Mouse (Mus musculus) hematopoietic multipotent progenitor cell, adult 10-12 weeks (in vitro differentiated cells): ENCODE results near the gene M1ap. TPM values are rescaled to one million over a fixed set of nuclear protein-coding genes. Genes with fewer than 3 reads are reported as not detected.

Source experiments
- polyA plus RNA-seq: library from polyadenylated mRNA; stranded (reverse); fragments of >175 nt; gene quantifications from 2 replicates; pipeline ENCODE4 v1.2.3, GENCODE M21; 2012; ENCODE audit warnings: low replicate concordance

Gene M1ap
- polyA plus RNA-seq, result 2.0 and 5.3 TPM in 2 replicates

GRCm38 (mm10) chr6:82946651-82947050 is at the start of gene M1ap:
Gene M1ap, plus strand, starts transcription at chr6:82946902.

GRCm38 (mm10) chr6:82939167-82939912 is 7.4 kb upstream of the M1ap start, which contains the start of gene Sema4f:
Gene Sema4f, minus strand, starts transcription at chr6:82939769.

GRCm38 (mm10) chr6:83033249-83034185 is 86.8 kb downstream of the M1ap start, which contains the start of the genes Dok1 and Loxl3:
Gene Dok1, minus strand, starts transcription at chr6:83033471.
Gene Loxl3, plus strand, starts transcription at chr6:83034173.

GRCm38 (mm10) chr6:83054074-83054851 is 107.6 kb downstream of the M1ap start, which contains the start of gene Aup1:
Gene Aup1, plus strand, starts transcription at chr6:83054521.

GRCm38 (mm10) chr6:83054871-83055431 is 108.2 kb downstream of the M1ap start, which contains the start of gene Htra2:
Gene Htra2, minus strand, starts transcription at chr6:83055273.

GRCm38 (mm10) chr6:83057790-83058189 is 111.1 kb downstream of the M1ap start, which contains the start of gene Dqx1:
Gene Dqx1, plus strand, starts transcription at chr6:83057844.

GRCm38 (mm10) chr6:83070247-83070310 is 123.4 kb downstream of the M1ap start, which contains the start of gene Tlx2:
Gene Tlx2, minus strand, starts transcription at chr6:83070293.

GRCm38 (mm10) chr6:83077630-83078323 is 131.1 kb downstream of the M1ap start, which contains the start of gene Pcgf1:
Gene Pcgf1, plus strand, starts transcription at chr6:83077869.

Other genes with a start within 250 kb of the M1ap start
- gene Pole4, start 241.5 kb upstream of the M1ap start, polyA plus RNA-seq, result 49.2 and 92.0 TPM in 2 replicates
- 2.8 and 2.9 TPM in 2 replicates for gene Hk2, start 172.4 kb upstream of the M1ap start, polyA plus RNA-seq
- gene Sema4f, start 7.1 kb upstream of the M1ap start, polyA plus RNA-seq, result 5.5 and 9.5 TPM in 2 replicates
- gene Dok1, start 86.6 kb downstream of the M1ap start, polyA plus RNA-seq, result 102 and 131 TPM in 2 replicates
- 0.51 and 1.7 TPM in 2 replicates for gene Loxl3, start 87.3 kb downstream of the M1ap start, polyA plus RNA-seq
- 1,215 and 2,402 TPM in 2 replicates for gene Aup1, start 107.6 kb downstream of the M1ap start, polyA plus RNA-seq
- gene Htra2, start 108.4 kb downstream of the M1ap start, polyA plus RNA-seq, result 35.3 and 41.7 TPM in 2 replicates
- 0.97 and 1.3 TPM in 2 replicates for gene Dqx1, start 110.9 kb downstream of the M1ap start, polyA plus RNA-seq
- gene Tlx2, start 123.4 kb downstream of the M1ap start, polyA plus RNA-seq, result 0.25 TPM in 1 of 2 replicates, not detected in the other
- gene Pcgf1, start 131.0 kb downstream of the M1ap start, polyA plus RNA-seq, result 7.9 and 13.4 TPM in 2 replicates
- gene Lbx2, start 139.5 kb downstream of the M1ap start, polyA plus RNA-seq, result 0.28 and 0.51 TPM in 2 replicates
- gene Ccdc142, start 154.7 kb downstream of the M1ap start, polyA plus RNA-seq, result 12.7 and 12.8 TPM in 2 replicates
- 3.6 and 7.5 TPM in 2 replicates for gene Gm42688, start 154.7 kb downstream of the M1ap start, polyA plus RNA-seq
- gene Mrpl53, start 162.1 kb downstream of the M1ap start, polyA plus RNA-seq, result 22.8 and 39.1 TPM in 2 replicates
- gene Mogs, start 168.6 kb downstream of the M1ap start, polyA plus RNA-seq, result 89.6 and 121 TPM in 2 replicates
- 58.0 and 86.2 TPM in 2 replicates for gene Wbp1, start 174.7 kb downstream of the M1ap start, polyA plus RNA-seq
- 132 and 369 TPM in 2 replicates for gene Ino80b, start 178.5 kb downstream of the M1ap start, polyA plus RNA-seq
- gene Rtkn, start 188.6 kb downstream of the M1ap start, polyA plus RNA-seq, result 2.3 and 7.8 TPM in 2 replicates
- gene Wdr54, start 209.5 kb downstream of the M1ap start, polyA plus RNA-seq, result 0.18 and 0.59 TPM in 2 replicates
- gene 1700003E16Rik, start 209.5 kb downstream of the M1ap start, polyA plus RNA-seq, result 0.06 and 0.30 TPM in 2 replicates
- 222 and 899 TPM in 2 replicates for gene Dctn1, start 219.0 kb downstream of the M1ap start, polyA plus RNA-seq